Mouse (Mus musculus) E14TG2a.4 (cell line): ENCODE data around the gene Vstm2l.

Experiments
- CTCF ChIP-seq: conservative IDR thresholded peaks from 2 replicates; pipeline ENCODE4 v1.5.1; 2014; ENCODE audit warnings: low read length
- NANOG ChIP-seq: IDR thresholded peaks from 2 replicates; pipeline ENCODE4 v1.6.1; 2014; ENCODE audit warnings: borderline replicate concordance, low read length, mixed read lengths
- POU5F1 ChIP-seq: IDR thresholded peaks from 2 replicates; pipeline ENCODE4 v1.6.1; 2014; ENCODE audit warnings: low read length, borderline replicate concordance

GRCm38 (mm10) chr2:157926502-157926901 lies 12.0 kb downstream of the Vstm2l start:
- TF ChIP-seq CTCF (no peak), NANOG (no peak), POU5F1 (no peak)
